Mouse (Mus musculus): ENCODE data around the gene Olfr1221. TPM values are rescaled to one million over a fixed set of nuclear protein-coding genes. Genes with fewer than 3 reads are reported as not detected.
"Not testable (repeated sequence)": the region's sequence is repeated elsewhere in the genome, so short reads cannot be mapped to it uniquely, and the experiment has no call there.

The Olfr1221 gene
- not detected in 2 replicates for polyA plus RNA-seq (2014; fragmentation: Nextera tagmentation; extraction: Ambion mirVana)

DNA sequence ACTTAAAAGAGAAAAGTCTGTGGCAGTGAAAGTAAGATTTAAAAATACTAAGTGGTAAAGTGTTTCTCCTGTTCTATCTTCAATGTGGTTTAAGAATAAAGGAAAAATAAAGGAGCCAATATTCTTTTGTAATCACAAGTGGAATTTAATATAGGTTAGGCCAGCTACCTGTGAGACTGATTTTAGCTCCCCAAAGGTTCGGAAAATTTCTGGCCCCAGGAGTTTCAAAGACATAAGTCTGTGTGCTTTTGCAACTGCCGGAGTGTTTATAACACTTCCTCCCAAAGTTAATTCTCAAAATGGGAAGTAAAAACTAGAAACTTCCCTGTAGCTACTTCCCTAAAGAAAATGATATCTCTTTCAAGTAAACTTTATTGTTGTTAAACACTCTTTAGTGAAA, at the start of gene Olfr1221:
Gene Olfr1221, minus strand, starts transcription at position 101 of the 400 bp plus-strand sequence.
- Histone ChIP-seq H3K27ac (ENCODE audit: low read depth, low read length) (no peak within 1 kb of the TSS), H3K4me2 (no peak within 1 kb of the TSS), H3K36me3 (ENCODE audit: control insufficient read depth, insufficient read depth, low read length) (no peaks in the 10 kb centered on the region), H3K9ac (ENCODE audit: low read length) (no peak within 1 kb of the TSS), H3K4me1 (ENCODE audit: control insufficient read depth, insufficient read depth, low read length) (no peaks in the 10 kb centered on the region), H3K9me3 (ENCODE audit: control insufficient read depth, low read length) (no peaks in the 10 kb centered on the region), H3K4me3 (ENCODE audit: low read depth, low read length) (no peak within 1 kb of the TSS), H3K27me3 (ENCODE audit: control insufficient read depth, insufficient read depth, low read length) (no peaks in the 10 kb centered on the region)
- DNase-seq (ENCODE audit: low spot score, missing footprints) (no peak), ATAC-seq (ENCODE audit: low FRiP score) (no peak)
- WGBS = 88% methylated on average over 2 of the region's 2 CpGs

DNA sequence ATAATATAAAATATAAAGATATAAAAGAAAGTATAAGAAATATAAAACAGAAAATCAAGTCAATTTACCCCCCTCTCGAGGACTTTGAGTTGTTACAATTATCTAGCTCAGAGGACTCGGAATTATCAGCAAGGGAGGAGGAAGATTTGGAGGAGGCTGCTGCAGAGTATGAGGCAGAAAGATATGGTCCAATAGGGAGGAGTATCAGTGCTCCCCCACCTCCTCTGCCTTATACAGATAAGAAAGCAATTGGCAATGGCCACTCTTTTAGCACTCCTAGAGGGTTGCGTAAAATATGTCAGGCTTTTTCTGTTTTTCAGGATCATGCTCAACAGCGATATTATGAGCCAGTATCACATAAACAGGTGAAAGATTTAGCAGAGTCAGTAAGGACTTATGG, 47.6 kb upstream of the Olfr1221 start:
- not testable (repeated sequence) for H3K27ac ChIP-seq (ENCODE audit: low read depth, low read length); DNase-seq (ENCODE audit: low spot score, missing footprints); ATAC-seq (ENCODE audit: low FRiP score); H3K27me3 ChIP-seq (ENCODE audit: control insufficient read depth, insufficient read depth, low read length); H3K9me3 ChIP-seq (ENCODE audit: control insufficient read depth, low read length); H3K4me3 ChIP-seq (ENCODE audit: low read depth, low read length); H3K4me1 ChIP-seq (ENCODE audit: control insufficient read depth, insufficient read depth, low read length); H3K4me2 ChIP-seq; H3K9ac ChIP-seq (ENCODE audit: low read length); H3K36me3 ChIP-seq (ENCODE audit: control insufficient read depth, insufficient read depth, low read length)
- WGBS = 87% methylated on average over 4 of the region's 4 CpGs

DNA sequence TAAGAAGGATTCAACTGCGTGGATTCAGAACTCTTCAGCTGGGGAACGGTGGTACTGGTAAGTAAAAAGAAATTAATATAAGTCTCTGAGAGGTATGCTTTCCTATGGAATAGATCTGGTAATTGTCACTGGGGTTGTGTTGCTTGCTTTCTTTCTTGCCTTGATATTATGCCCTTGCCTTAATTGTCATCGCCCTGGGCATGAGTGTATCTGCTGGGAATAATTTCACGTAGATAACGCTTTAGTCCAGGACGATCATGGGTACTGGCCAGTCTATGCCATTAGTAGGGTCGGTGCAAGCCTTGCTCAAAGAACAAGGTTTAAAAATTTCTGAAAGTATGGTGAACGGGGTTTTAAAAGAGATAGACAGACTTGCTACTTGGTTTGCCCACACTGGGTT, 46.9 kb upstream of the Olfr1221 start, which contains the start of gene Olfr1224-ps1:
Gene Olfr1224-ps1, minus strand, starts transcription at position 101 of the 400 bp plus-strand sequence.
- not testable (repeated sequence) for ATAC-seq (ENCODE audit: low FRiP score); H3K36me3 ChIP-seq (ENCODE audit: control insufficient read depth, insufficient read depth, low read length); H3K4me1 ChIP-seq (ENCODE audit: control insufficient read depth, insufficient read depth, low read length); DNase-seq (ENCODE audit: low spot score, missing footprints); H3K4me2 ChIP-seq; H3K9me3 ChIP-seq (ENCODE audit: control insufficient read depth, low read length); H3K27me3 ChIP-seq (ENCODE audit: control insufficient read depth, insufficient read depth, low read length); H3K27ac ChIP-seq (ENCODE audit: low read depth, low read length); H3K9ac ChIP-seq (ENCODE audit: low read length); H3K4me3 ChIP-seq (ENCODE audit: low read depth, low read length)
- WGBS = 94% methylated on average over 8 of the region's 8 CpGs

DNA sequence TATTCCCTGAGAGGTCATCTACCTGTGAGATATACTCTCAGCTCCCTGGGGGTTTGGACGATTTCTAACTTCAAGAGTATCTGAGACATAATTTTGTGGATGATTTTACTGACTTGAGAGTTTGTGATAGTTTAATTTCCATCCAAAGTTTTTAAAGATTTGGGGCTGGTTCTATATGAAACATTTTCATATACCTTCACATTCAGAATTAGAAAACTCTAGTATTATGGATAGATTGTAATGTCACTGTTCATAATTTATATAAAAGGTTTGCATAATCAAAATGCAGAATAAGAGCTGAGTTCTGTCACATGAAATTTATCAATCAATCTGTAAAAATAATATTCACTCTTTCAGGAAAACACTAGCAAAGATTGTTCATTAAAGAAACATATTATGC, 34.4 kb upstream of the Olfr1221 start, which contains the start of gene Olfr1223:
Gene Olfr1223, minus strand, starts transcription at position 101 of the 400 bp plus-strand sequence.
- H3K27me3 ChIP-seq (ENCODE audit: control insufficient read depth, insufficient read depth, low read length) = no peaks in the 10 kb centered on the region
- DNase-seq (ENCODE audit: low spot score, missing footprints) = no peak
- H3K36me3 ChIP-seq (ENCODE audit: control insufficient read depth, insufficient read depth, low read length) = no peaks in the 10 kb centered on the region
- no peak within 1 kb of the TSS for H3K4me3 ChIP-seq (ENCODE audit: low read depth, low read length)
- no peak within 1 kb of the TSS for H3K27ac ChIP-seq (ENCODE audit: low read depth, low read length)
- no peak within 1 kb of the TSS for H3K9ac ChIP-seq (ENCODE audit: low read length)
- no peak for ATAC-seq (ENCODE audit: low FRiP score)
- H3K4me1 ChIP-seq (ENCODE audit: control insufficient read depth, insufficient read depth, low read length) = no peaks in the 10 kb centered on the region
- WGBS = 69% methylated on average over 1 of the region's 1 CpGs
- H3K4me2 ChIP-seq = no peak within 1 kb of the TSS
- no peaks in the 10 kb centered on the region for H3K9me3 ChIP-seq (ENCODE audit: control insufficient read depth, low read length)

DNA sequence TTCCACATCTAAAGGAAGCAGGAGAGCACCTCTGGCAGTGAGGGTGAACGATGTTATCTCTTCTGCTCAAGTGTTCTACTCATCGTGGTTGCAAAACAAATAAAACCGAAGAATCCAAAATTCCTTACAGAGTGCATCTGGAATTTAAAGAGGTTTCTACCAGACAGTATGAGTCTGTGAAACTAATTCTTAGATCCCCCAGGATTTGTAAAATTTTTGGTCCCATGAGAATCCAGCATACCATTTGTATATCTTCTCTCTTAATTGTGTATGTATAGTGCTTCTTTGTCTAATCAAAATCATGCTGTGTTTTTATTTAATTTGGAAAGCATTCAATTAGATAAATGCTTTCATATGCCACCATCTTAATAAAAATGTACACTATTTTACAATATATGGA, 15.9 kb upstream of the Olfr1221 start, which contains the start of gene Olfr1222:
Gene Olfr1222, minus strand, starts transcription at position 101 of the 400 bp plus-strand sequence.
- 72% methylated on average over 3 of the region's 3 CpGs for WGBS
- DNase-seq (ENCODE audit: low spot score, missing footprints) = no peak

DNA sequence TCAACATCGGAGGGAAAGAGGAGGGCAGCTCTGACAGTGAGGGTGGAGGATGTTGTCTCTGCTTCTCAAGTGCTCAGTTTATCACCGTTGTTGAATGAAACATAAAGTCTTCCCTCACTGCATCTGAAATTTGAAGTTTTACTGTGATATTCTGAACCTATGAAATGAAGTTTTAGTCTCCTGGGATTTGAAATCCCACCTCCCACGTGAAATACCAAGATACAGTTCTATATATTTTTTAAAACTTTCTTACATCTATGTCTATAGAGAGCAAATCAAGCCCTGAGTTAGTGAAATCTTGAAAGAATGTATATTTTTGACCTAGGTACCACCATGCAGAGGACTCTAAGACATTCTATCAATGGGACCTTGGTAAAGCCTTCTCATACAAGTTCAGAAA, 10.3 kb downstream of the Olfr1221 start, which contains the start of gene Olfr1220:
Gene Olfr1220, minus strand, starts transcription at position 101 of the 400 bp plus-strand sequence.
- H3K27me3 ChIP-seq (ENCODE audit: control insufficient read depth, insufficient read depth, low read length) = no peaks in the 10 kb centered on the region
- no peak within 1 kb of the TSS for H3K27ac ChIP-seq (ENCODE audit: low read depth, low read length)
- H3K9ac ChIP-seq (ENCODE audit: low read length) = no peak within 1 kb of the TSS
- H3K4me1 ChIP-seq (ENCODE audit: control insufficient read depth, insufficient read depth, low read length) = no peaks in the 10 kb centered on the region
- H3K4me2 ChIP-seq = no peak within 1 kb of the TSS
- WGBS = 85% methylated on average over 3 of the region's 3 CpGs
- ATAC-seq (ENCODE audit: low FRiP score) = no peak
- no peaks in the 10 kb centered on the region for H3K36me3 ChIP-seq (ENCODE audit: control insufficient read depth, insufficient read depth, low read length)
- no peak within 1 kb of the TSS for H3K4me3 ChIP-seq (ENCODE audit: low read depth, low read length)
- H3K9me3 ChIP-seq (ENCODE audit: control insufficient read depth, low read length) = no peaks in the 10 kb centered on the region
- no peak for DNase-seq (ENCODE audit: low spot score, missing footprints)

More for the DNA sequence above, 15.9 kb upstream of the Olfr1221 start, which contains the start of gene Olfr1222:
- H3K27me3 ChIP-seq (ENCODE audit: control insufficient read depth, insufficient read depth, low read length) = no peaks in the 10 kb centered on the region
- no peaks in the 10 kb centered on the region for H3K9me3 ChIP-seq (ENCODE audit: control insufficient read depth, low read length)
- no peak within 1 kb of the TSS for H3K9ac ChIP-seq (ENCODE audit: low read length)
- H3K27ac ChIP-seq (ENCODE audit: low read depth, low read length) = no peak within 1 kb of the TSS
- H3K4me3 ChIP-seq (ENCODE audit: low read depth, low read length) = no peak within 1 kb of the TSS
- no peak within 1 kb of the TSS for H3K4me2 ChIP-seq
- no peaks in the 10 kb centered on the region for H3K36me3 ChIP-seq (ENCODE audit: control insufficient read depth, insufficient read depth, low read length)
- ATAC-seq (ENCODE audit: low FRiP score) = no peak
- no peaks in the 10 kb centered on the region for H3K4me1 ChIP-seq (ENCODE audit: control insufficient read depth, insufficient read depth, low read length)

DNA sequence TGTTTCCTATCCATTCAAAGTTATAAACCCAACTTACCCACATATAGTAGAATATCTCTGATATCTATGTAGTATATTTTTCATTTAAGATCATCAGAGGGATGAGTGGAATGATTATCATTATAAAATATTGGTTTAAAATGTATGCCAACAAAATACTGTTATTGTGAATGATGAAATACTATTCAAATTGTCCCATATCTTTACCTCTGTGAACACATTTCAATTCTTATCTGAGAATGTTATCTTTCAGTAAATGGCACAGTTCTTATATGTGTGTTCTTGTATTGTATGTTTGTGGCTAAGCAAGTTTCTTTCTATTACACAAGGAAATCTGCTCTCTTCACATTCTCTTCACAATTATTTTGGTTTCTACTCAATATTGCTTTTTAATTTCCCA, 11.4 kb downstream of the Olfr1221 start:
- H3K27ac ChIP-seq (ENCODE audit: low read depth, low read length) = no peak overlapping the region
- no peaks in the 10 kb centered on the region for H3K36me3 ChIP-seq (ENCODE audit: control insufficient read depth, insufficient read depth, low read length)
- no peak overlapping the region for H3K4me2 ChIP-seq
- H3K9me3 ChIP-seq (ENCODE audit: control insufficient read depth, low read length) = no peaks in the 10 kb centered on the region
- H3K4me3 ChIP-seq (ENCODE audit: low read depth, low read length) = no peak overlapping the region
- H3K9ac ChIP-seq (ENCODE audit: low read length) = no peak overlapping the region
- ATAC-seq (ENCODE audit: low FRiP score) (no peak), DNase-seq (ENCODE audit: low spot score, missing footprints) (no peak)
- no peaks in the 10 kb centered on the region for H3K4me1 ChIP-seq (ENCODE audit: control insufficient read depth, insufficient read depth, low read length)
- H3K27me3 ChIP-seq (ENCODE audit: control insufficient read depth, insufficient read depth, low read length) = no peaks in the 10 kb centered on the region

DNA sequence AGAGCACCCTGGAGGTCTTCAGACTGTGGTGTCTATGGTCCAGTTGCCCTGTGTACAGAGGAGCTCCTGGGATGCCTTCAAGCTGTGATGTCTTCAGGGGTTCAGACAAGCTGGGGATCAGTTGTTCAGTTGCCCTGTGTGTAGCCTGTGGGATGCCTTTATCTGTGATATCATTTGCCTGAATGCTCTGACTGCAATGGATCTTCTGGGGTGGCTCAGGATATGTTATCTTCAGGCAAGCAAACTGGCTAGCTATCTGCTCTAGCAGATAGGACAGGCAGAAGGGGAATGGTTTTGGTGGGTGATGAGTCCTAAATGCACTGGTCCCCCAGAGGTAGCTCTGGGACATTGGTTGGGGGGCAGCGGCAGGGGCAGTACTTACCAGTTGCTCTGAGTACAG, 23.2 kb downstream of the Olfr1221 start:
- DNase-seq (ENCODE audit: low spot score, missing footprints) = no peak
- H3K9me3 ChIP-seq (ENCODE audit: control insufficient read depth, low read length) = no peaks in the 10 kb centered on the region
- H3K4me3 ChIP-seq (ENCODE audit: low read depth, low read length) = no peak overlapping the region
- H3K27ac ChIP-seq (ENCODE audit: low read depth, low read length) = no peak overlapping the region
- WGBS = 100% methylated on average over 1 of the region's 1 CpGs
- no peaks in the 10 kb centered on the region for H3K27me3 ChIP-seq (ENCODE audit: control insufficient read depth, insufficient read depth, low read length)
- H3K4me1 ChIP-seq (ENCODE audit: control insufficient read depth, insufficient read depth, low read length) = no peaks in the 10 kb centered on the region
- no peaks in the 10 kb centered on the region for H3K36me3 ChIP-seq (ENCODE audit: control insufficient read depth, insufficient read depth, low read length)
- no peak overlapping the region for H3K9ac ChIP-seq (ENCODE audit: low read length)
- no peak for ATAC-seq (ENCODE audit: low FRiP score)
- H3K4me2 ChIP-seq = no peak overlapping the region

DNA sequence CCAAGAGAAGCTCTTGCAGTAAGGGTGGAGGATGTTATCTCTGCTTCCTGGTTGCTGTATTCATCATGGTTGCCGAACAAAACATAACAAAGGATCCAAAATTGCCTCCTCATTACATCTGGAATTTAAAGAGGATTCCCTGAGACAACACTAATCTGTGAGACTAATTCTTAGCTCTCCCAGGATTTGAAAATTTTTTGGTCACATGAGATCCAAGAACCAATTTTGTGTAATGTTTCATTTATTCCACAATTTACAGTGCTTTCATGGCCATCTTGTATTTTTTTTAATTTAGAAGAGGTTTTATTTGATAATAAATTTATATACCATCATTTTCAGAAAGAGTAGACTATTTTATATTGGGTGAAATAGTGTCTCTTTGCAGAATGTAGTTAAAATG, 33.7 kb downstream of the Olfr1221 start, which contains the start of gene Olfr1219:
Gene Olfr1219, minus strand, starts transcription at position 101 of the 400 bp plus-strand sequence.
- ATAC-seq (ENCODE audit: low FRiP score) = no peak

More for the DNA sequence above, 33.7 kb downstream of the Olfr1221 start, which contains the start of gene Olfr1219:
- no peaks in the 10 kb centered on the region for H3K9me3 ChIP-seq (ENCODE audit: control insufficient read depth, low read length)
- H3K27me3 ChIP-seq (ENCODE audit: control insufficient read depth, insufficient read depth, low read length) = no peaks in the 10 kb centered on the region
- no peak within 1 kb of the TSS for H3K27ac ChIP-seq (ENCODE audit: low read depth, low read length)
- H3K4me1 ChIP-seq (ENCODE audit: control insufficient read depth, insufficient read depth, low read length) = no peaks in the 10 kb centered on the region
- no peak within 1 kb of the TSS for H3K9ac ChIP-seq (ENCODE audit: low read length)
- no peak within 1 kb of the TSS for H3K4me2 ChIP-seq
- no peak for DNase-seq (ENCODE audit: low spot score, missing footprints)
- 62% methylated on average over 1 of the region's 1 CpGs for WGBS
- no peaks in the 10 kb centered on the region for H3K36me3 ChIP-seq (ENCODE audit: control insufficient read depth, insufficient read depth, low read length)
- no peak within 1 kb of the TSS for H3K4me3 ChIP-seq (ENCODE audit: low read depth, low read length)
